Comparison of ENCODE assay signal across 20 mouse cellular contexts in the genomic region with DNA sequence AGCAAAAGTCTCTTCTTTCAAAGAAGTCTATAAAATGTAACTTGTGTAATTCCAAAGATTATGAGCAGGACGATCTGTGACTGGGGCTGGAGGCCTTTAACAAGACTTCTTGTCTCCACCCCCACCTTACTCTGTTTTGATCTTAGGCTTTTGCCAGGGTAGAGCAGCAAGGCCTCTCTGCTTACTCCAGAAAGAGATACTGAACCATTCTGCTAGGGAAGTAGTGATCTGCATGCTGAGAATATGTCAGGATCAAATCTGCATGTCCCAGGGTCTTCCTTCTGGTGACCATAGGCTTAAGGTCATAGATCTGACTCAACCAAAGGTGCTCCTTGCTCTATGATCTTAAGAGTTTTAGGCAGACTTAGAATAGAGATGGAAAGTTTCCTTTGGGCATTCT.
DNase-seq lines count a peak whose midpoint lies in the region; ATAC-seq and TF ChIP-seq lines count a peak whose summit lies in the region.
"Had no signal": no experiment of that assay in that cellular context is flagged by ENCODE, and none has a peak within 500 bp of the region (broad histone marks: within the 10 kb centered on the region; RNA-seq: fewer than 3 reads in every experiment).

No protein-coding gene starts in this region.

- no peak overlapping the region for H3K9ac ChIP-seq in heart, embryonic 16.5 days (ENCODE audit: low read length)
- no peak overlapping the region for H3K9ac ChIP-seq in heart, embryonic 12.5 days
- H3K9ac ChIP-seq: embryonic facial prominence, embryonic 13.5 days; forebrain, embryonic 13.5 days; forebrain, postnatal 0 days; hindbrain, embryonic 15.5 days had no signal

- peaks cover 12% of the 10 kb centered on the region for H3K4me1 ChIP-seq in heart, embryonic 16.5 days (ENCODE audit: control insufficient read depth, insufficient read depth, low read length)
- H3K4me1 ChIP-seq in heart, embryonic 12.5 days (replicated peaks): peaks cover 27% of the 10 kb centered on the region
- H3K4me1 ChIP-seq in thymus, adult 2 months (replicated peaks; ENCODE audit: control insufficient read depth, insufficient read depth, low read length): peaks cover 46% of the 10 kb centered on the region
- H3K4me1 ChIP-seq: forebrain, embryonic 13.5 days; hindbrain, embryonic 15.5 days had no signal

- 0 out of 2 replicates have a peak overlapping the region, but pooled peaks have one; percentile 17 for H3K27ac ChIP-seq in heart, embryonic 16.5 days (ENCODE audit: low read length)
- H3K27ac ChIP-seq in heart, embryonic 12.5 days (ENCODE audit: poor library complexity, severe bottlenecking): no peak overlapping the region
- no peak overlapping the region; the same call in 1 of the 2 replicates for H3K27ac ChIP-seq in thymus, adult 2 months (ENCODE audit: control insufficient read depth, insufficient read depth, low read length)
- H3K27ac ChIP-seq: embryonic facial prominence, embryonic 13.5 days; forebrain, embryonic 13.5 days; hindbrain, embryonic 15.5 days had no signal

- intact Hi-C loops in heart, postnatal 14 days (cut with DNase I): loop anchor here (10.0 kb wide), 2 partner anchors 100 to 210 kb away; no protein-coding TSS in a partner anchor

- WGBS in heart, embryonic 16.5 days: 41% methylated on average over 1 of the region's 1 CpGs
- 23% methylated on average over 1 of the region's 1 CpGs for WGBS in heart, embryonic 12.5 days
- 87% methylated on average over 1 of the region's 1 CpGs for WGBS in thymus, adult 2 months

- DNase-seq in heart, adult 11 months: peak; percentile 71
- no peak for DNase-seq in heart, postnatal 14 days
- peak; percentile 6 for DNase-seq in thymus, adult 2 months
- no peak for DNase-seq in thymus, postnatal 10 days (ENCODE audit: low spot score in 2 of 2)
- DNase-seq in kidney, adult 9 months: no peak
- DNase-seq: adrenal gland, postnatal 10 days; cerebellum, adult 11-12 months; cerebellum, adult 9-10 months; cerebellum, postnatal 25 days; forebrain, postnatal 0 days; gastrocnemius, postnatal 36 days; heart, adult 18-20 months; kidney, adult 8-10 months had no signal

- no peak for TF ChIP-seq POLR2A in thymus, adult 2 months (IDR thresholded peaks at IDR 0.05; ENCODE audit: control insufficient read depth, extremely low read depth, insufficient read depth, low read length, poor library complexity)

- ATAC-seq in heart, embryonic 16.5 days (replicated peaks; ENCODE audit: extremely low read depth, insufficient read depth, low FRiP score): no peak
- ATAC-seq in heart, embryonic 12.5 days (ENCODE audit: insufficient number of reproducible peaks, low FRiP score): no peak
- ATAC-seq: forebrain, embryonic 13.5 days; forebrain, postnatal 0 days; inflammation-experienced regulatory T-cells, adult 6 months; intestine, postnatal 0 days had no signal

- no peak overlapping the region for H3K4me2 ChIP-seq in heart, embryonic 16.5 days (ENCODE audit: low read depth, low read length)
- no peak overlapping the region for H3K4me2 ChIP-seq in heart, embryonic 12.5 days
- H3K4me2 ChIP-seq: embryonic facial prominence, embryonic 13.5 days; forebrain, embryonic 13.5 days; hindbrain, embryonic 15.5 days had no signal

- no peaks in the 10 kb centered on the region for H3K27me3 ChIP-seq in heart, embryonic 16.5 days (ENCODE audit: control insufficient read depth, insufficient read depth, low read length)
- H3K27me3 ChIP-seq in heart, embryonic 12.5 days (replicated peaks): no peaks in the 10 kb centered on the region; the same call in 1 of the 2 replicates
- H3K27me3 ChIP-seq in thymus, adult 2 months (ENCODE audit: control insufficient read depth, insufficient read depth, low read length): no peaks in the 10 kb centered on the region

- H3K4me3 ChIP-seq in heart, embryonic 16.5 days (ENCODE audit: low read length): no peak overlapping the region
- H3K4me3 ChIP-seq in heart, embryonic 12.5 days: no peak overlapping the region
- H3K4me3 ChIP-seq in thymus, adult 2 months (ENCODE audit: control insufficient read depth, insufficient read depth, low read length): no peak overlapping the region
- H3K4me3 ChIP-seq: embryonic facial prominence, embryonic 13.5 days; forebrain, embryonic 13.5 days; hindbrain, embryonic 15.5 days had no signal

- no peaks in the 10 kb centered on the region for H3K9me3 ChIP-seq in heart, embryonic 16.5 days (replicated peaks; ENCODE audit: control insufficient read depth, low read length)
- no peaks in the 10 kb centered on the region for H3K9me3 ChIP-seq in heart, embryonic 12.5 days (replicated peaks)
- H3K9me3 ChIP-seq: embryonic facial prominence, embryonic 13.5 days; forebrain, embryonic 13.5 days; hindbrain, embryonic 15.5 days had no signal

- no peak for TF ChIP-seq CTCF in thymus, adult 2 months (IDR thresholded peaks at IDR 0.05; ENCODE audit: borderline replicate concordance, control insufficient read depth, extremely low read depth, insufficient read depth, low read length, poor library complexity)

- H3K36me3 ChIP-seq in heart, embryonic 16.5 days (ENCODE audit: control insufficient read depth, insufficient read depth): no peaks in the 10 kb centered on the region
- H3K36me3 ChIP-seq in heart, embryonic 12.5 days: no peaks in the 10 kb centered on the region
- no peaks in the 10 kb centered on the region for H3K36me3 ChIP-seq in thymus, adult 2 months (ENCODE audit: control insufficient read depth, insufficient read depth, low read length)
- H3K36me3 ChIP-seq: embryonic facial prominence, embryonic 13.5 days; hindbrain, embryonic 15.5 days had no signal

Comparison
In these comparisons a context has a peak if more than half of its experiments do, and no peak if none do; other contexts are left out.
1. DNase-seq: peak in heart, adult 11 months (single experiment) and thymus, adult 2 months (single experiment); none in heart, postnatal 14 days (0 of 2), thymus, postnatal 10 days (0 of 2) and kidney, adult 9 months (single experiment).